Mouse (Mus musculus) kidney, postnatal 4 days (tissue): Measurements from ENCODE around the gene Nav2.

ENCODE experiments used
- DNase-seq, 2 experiments: peaks; one replicate each; pipeline ENCODE4 v3.0.0; 2021; ENCODE audit warnings: mixed read lengths in 2 of 2

Gene Nav2

DNA sequence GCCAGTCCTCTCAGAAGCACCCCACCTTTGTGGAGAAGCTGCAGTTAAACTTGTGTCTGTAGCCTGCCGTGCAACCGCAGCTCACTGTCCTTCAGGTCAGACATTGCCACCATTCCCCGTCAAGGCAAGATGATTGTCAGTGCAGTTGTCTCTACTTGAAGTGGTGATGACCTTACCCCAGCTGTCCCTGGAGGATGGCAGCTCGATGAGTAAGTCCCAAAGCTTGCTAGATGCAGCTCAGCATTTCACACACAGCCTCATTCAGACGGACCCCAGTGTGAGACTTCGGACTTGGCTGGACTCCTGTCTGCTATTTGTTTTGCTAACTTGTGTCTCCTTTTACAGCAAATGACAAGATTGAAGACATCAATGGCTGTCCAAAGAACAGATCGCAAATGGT is 463.5 kb downstream of the Nav2 start:
- DNase-seq = no peak

DNA sequence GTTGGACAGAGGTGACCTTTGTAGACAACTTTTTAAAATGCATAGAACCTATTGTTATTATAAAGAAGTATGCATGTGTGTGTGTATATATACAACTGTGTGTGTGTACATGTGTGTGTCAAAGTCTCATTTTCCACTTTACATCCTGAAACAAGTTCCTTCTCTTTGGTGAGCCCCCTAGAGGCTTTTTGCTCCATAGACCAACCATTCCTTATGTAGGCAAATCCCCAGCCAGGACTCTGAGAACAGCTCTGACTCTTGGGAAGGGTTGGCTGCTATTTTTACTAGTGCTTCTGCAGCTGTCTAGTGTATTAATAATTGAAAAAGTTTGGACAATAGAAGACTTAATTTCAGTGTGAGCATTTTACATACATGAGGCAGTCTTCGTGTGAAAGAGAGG is 464.7 kb downstream of the Nav2 start:
- DNase-seq = no peak

DNA sequence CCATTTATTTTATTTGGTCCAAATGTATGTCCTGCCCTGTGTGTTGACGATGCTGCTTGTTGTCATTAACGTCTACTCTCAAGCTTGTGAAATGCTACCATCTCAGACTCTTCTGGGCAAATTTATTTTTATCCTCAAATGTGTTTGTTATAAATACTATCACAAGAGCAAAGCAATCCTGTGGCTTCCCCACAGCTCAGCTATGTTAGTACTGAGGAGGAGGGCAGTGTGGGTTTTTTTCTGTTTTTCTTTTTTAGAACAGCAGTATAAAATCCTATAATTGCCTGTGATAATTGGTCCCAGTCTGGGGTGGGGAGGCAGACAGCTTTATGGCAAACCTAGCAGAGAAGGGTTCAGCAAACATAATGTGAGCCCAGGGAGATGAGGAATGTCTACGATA is 465.1 kb downstream of the Nav2 start:
- no peak for DNase-seq

DNA sequence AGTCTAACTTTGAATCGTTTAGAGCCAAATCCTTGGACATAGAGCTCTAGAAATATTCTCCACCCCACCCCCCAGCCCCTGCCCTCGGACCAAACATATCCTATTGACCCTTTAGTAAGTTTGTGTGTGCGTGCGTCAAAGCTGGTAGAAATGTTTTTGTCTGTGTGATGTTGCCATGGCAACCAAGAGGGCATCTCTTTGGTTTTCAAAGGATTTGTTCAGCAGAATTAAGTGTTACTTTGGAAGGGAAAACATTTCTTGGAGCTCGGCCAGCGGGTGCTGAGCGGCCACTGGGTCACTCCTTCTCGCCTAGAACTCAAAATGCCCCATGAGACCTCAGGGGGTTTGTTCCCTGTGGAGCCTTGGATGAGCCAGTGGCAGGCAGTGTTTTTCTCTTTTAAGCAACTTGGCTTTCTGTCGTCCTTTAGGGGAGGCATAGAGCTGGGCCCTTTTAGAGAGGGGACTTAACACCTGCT is 467.0 kb downstream of the Nav2 start:
- DNase-seq = peak in 1 of 2 experiments; percentile 35

DNA sequence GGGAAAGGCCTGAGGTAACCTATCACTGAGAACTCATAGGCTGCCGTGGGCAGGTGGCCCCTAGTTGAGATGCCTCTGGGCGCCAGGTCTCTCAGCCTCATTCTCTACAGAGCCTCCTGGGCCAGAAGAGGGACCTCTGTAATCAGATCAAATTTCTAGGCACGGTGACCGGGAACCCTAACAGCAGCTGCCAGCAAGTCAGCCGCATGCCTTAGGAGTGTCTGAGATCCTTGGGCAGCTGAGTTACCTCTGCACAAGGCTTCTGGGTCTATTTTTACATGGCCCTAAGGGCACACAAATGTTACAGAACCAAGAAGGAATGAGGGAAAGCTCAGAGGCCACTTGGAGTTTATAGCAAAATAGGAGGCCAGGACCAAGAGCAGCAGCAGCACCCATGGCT is 470.1 kb downstream of the Nav2 start:
- no peak for DNase-seq

- no peak for DNase-seq
Measured at GRCm38 (mm10) chr7:49380940-49381339, 472.4 kb downstream of the Nav2 start.

GRCm38 (mm10) chr7:49382884-49383283 is 474.4 kb downstream of the Nav2 start:
- no peak for DNase-seq

GRCm38 (mm10) chr7:49388137-49388536 is 479.6 kb downstream of the Nav2 start:
- DNase-seq = no peak

GRCm38 (mm10) chr7:49390312-49390711 is 481.8 kb downstream of the Nav2 start:
- no peak for DNase-seq

GRCm38 (mm10) chr7:49390829-49391228 is 482.3 kb downstream of the Nav2 start:
- no peak for DNase-seq

GRCm38 (mm10) chr7:49392180-49392579 is 483.7 kb downstream of the Nav2 start:
- DNase-seq = no peak

- no peak for DNase-seq
Measured at GRCm38 (mm10) chr7:49392834-49393233, 484.3 kb downstream of the Nav2 start.

DNA sequence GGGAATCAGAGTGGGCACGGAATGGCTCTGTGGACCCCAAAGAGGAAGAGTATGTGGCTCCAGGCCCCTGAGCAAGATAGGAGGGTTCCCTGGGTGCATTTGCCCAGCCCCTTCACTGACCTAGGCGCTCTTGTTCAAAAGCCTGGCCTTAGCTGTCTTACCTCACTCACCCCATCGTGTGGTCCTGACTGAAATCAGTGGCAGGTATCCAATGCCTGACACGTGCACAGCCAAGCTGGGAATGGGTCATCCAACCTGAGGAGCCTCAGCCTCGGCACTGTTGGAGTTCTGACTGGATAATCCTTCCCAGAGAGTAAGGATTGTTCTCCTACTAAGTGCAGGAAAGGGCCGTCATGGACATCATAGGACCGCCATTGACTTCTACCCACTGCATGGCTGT is 485.3 kb downstream of the Nav2 start:
- no peak for DNase-seq

DNA sequence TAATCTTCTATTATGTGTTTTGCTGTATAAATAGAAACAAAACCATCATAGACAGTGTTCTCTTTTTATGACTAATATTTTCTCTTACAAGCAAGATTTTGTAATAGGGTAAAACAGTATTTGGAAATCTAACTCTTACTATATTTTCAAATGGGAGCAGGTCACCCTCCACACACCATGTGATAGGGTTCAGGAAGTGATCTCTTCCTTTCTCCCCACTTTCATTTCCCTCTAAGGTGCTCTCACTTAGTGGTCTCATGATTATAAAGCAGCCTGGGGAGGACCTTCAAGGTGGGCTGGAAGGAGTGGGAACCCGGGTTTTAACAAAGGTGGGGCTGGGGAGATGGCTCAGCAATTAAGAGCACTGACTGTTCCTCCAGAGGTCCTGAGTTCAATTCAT is 487.7 kb downstream of the Nav2 start:
- no peak for DNase-seq

GRCm38 (mm10) chr7:49397441-49398003 is 489.0 kb downstream of the Nav2 start:
- peak in 1 of 2 experiments; percentile 17 for DNase-seq

DNA sequence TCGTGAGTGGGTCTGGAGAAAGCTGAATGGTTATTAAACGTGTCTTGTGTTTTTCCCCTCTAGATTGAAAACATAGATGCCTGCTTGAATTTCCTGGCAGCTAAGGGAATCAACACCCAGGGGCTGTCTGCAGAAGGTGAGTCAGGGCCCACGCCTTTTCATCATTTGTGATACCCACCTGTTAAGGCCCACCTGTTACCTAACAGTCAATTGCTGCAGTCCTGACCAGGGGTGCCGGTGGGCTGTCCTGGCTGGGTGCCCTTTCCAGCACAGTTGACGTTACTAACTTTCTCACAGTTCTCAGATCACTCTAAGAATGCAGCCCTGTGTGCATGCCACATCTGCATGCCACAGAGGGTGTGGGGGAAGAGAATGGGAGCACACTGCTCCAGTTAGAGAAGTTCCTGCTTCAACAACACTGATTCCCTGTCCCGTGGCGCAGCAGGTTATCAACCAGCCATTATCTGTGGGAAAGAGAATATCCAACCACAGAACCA is 489.6 kb downstream of the Nav2 start:
- peak in 1 of 2 experiments; percentile 19 for DNase-seq

DNA sequence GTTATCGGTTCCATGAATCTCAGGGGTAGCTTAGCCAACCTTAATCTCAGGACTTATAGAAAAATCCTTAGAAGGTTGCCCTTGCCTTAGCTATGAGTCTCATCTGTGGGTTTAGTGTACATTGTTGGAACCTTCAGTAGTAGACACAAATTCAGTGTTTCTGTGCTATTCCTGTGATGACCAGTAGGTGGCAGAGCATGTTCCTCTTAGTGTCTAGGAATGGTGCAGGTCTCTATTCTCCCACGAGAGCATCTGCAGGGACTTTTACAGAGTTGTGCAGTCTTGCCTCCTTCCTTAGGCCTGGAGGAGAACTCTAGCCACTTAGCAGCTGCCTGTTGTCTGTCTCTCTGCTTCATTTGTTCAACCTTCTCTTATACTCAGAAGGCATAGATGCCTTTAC is 490.8 kb downstream of the Nav2 start:
- peak; percentile 66 to 74 for DNase-seq

DNA sequence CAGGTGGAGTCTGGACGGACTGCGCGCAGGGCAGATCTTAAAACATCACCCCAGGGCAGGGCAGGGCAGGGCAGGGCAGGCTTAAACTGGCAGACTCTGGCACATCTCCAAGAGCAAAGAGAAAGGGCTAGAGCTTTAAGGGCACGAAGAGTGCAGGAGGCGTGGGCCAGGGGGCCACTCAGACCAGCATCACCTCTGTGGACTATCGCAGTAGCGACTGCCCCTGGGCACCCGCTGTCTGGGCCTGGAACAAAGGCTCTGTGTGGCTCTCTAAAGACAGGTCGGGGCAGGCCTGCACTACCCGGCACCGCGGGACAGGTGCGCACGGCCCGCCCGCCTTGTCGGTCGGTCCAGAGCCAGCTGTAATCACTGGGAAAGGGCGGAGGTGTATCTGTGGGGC is 491.9 kb downstream of the Nav2 start:
- DNase-seq = peak in 1 of 2 experiments; percentile 14

DNA sequence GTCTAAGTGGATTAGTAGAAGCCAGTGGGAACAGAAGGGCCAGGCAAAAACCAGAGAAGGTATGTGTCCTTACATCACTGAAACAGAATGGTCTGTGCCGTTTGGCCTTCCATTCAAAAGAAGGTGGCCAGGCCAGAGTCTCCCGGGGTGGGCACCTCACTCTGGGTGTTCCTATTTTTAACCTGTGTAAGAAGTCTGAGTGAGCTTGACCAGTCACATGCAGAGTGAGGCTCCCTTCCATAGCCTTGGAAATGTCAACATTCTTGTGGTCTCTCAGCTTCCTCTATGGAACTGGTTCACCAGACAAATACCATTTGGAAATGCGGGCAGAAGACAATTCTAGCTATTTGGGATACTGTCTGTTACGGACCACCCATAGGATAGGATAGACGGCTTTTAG is 494.0 kb downstream of the Nav2 start:
- DNase-seq = no peak

DNA sequence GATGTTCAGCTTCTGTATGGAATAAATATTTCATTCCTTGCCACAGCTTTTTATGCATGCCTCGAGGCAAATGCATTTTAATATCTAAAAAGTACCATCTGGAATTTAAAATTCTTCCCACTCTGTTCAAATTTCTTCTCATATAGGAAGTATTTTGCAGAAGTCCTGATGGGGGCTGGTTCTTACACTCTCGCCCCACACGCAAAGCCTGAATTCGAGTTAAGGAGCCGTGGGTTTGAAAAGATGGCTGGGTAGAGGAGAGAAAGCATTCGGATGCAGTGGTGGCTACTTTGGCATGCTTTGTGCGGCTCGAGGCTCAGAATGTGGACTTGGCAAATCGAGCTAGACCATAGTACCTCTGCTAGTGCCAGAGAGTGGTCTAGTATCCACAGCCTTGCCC is 499.2 kb downstream of the Nav2 start:
- no peak for DNase-seq

GRCm38 (mm10) chr7:49408625-49409024 is 500.1 kb downstream of the Nav2 start:
- DNase-seq = no peak

- no peak for DNase-seq
Measured at GRCm38 (mm10) chr7:49409265-49409664, 500.7 kb downstream of the Nav2 start.

DNA sequence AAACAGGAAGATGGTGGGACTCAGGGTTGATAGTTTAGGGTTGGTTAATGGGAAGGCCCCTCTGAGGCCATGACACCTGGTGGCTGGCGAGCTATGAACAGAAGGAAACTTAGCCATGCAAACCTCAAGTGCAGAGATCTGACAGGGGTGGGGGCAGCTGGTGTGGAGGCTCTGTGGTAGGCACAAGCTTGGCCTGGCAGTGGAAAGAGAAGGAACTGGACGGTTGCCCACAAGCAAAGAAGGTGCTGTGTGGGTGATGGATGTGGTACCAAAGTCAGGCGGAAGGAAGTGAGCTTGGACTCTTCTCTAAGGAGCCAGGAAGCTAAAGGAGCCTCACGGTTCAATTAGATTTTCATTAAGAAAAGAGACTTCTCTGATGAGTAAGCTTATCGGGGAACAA is 501.7 kb downstream of the Nav2 start:
- DNase-seq = no peak

GRCm38 (mm10) chr7:49410892-49411291 is 502.4 kb downstream of the Nav2 start:
- no peak for DNase-seq

- no peak for DNase-seq
Measured at GRCm38 (mm10) chr7:49411803-49412202, 503.3 kb downstream of the Nav2 start.
